Mouse (Mus musculus): ENCODE results near the gene Rflnb.

The Rflnb gene

GRCm38 (mm10) chr11:76027139-76028071 is at the start of gene Rflnb:
TSS of gene Rflnb (minus strand) at chr11:76027782.
- DNase-seq = peak; percentile 88

GRCm38 (mm10) chr11:76077341-76077740 is 49.8 kb upstream of the Rflnb start:
- DNase-seq = no peak

- no peak for DNase-seq
Observed at GRCm38 (mm10) chr11:76074296-76075093, 46.9 kb upstream of the Rflnb start.

- no peak for DNase-seq
Observed at GRCm38 (mm10) chr11:76069816-76070215, 42.2 kb upstream of the Rflnb start.

- no peak for DNase-seq
Observed at GRCm38 (mm10) chr11:76066563-76067156, 39.1 kb upstream of the Rflnb start.

- DNase-seq = no peak
Observed at GRCm38 (mm10) chr11:76065521-76066095, 38.0 kb upstream of the Rflnb start.

GRCm38 (mm10) chr11:76064411-76064810 is 36.8 kb upstream of the Rflnb start:
- DNase-seq = no peak

- DNase-seq = no peak
Observed at GRCm38 (mm10) chr11:76060906-76061305, 33.3 kb upstream of the Rflnb start.

- DNase-seq = no peak
Observed at GRCm38 (mm10) chr11:76059971-76060370, 32.4 kb upstream of the Rflnb start.

GRCm38 (mm10) chr11:76056487-76056886 is 28.9 kb upstream of the Rflnb start:
- no peak for DNase-seq

GRCm38 (mm10) chr11:76052496-76052895 is 24.9 kb upstream of the Rflnb start:
- DNase-seq = no peak

GRCm38 (mm10) chr11:76050967-76051512 is 23.5 kb upstream of the Rflnb start:
- no peak for DNase-seq

- no peak for DNase-seq
Observed at GRCm38 (mm10) chr11:76050509-76050908, 22.9 kb upstream of the Rflnb start.

- no peak for DNase-seq
Observed at GRCm38 (mm10) chr11:76045367-76045766, 17.8 kb upstream of the Rflnb start.

- DNase-seq = no peak
Observed at GRCm38 (mm10) chr11:76044468-76044867, 16.9 kb upstream of the Rflnb start.

GRCm38 (mm10) chr11:76042882-76043281 is 15.3 kb upstream of the Rflnb start:
- no peak for DNase-seq

- DNase-seq = no peak
Observed at GRCm38 (mm10) chr11:76042041-76042638, 14.6 kb upstream of the Rflnb start.

GRCm38 (mm10) chr11:76040761-76041376 is 13.3 kb upstream of the Rflnb start:
- DNase-seq = no peak

GRCm38 (mm10) chr11:76040106-76040505 is 12.5 kb upstream of the Rflnb start:
- no peak for DNase-seq

- no peak for DNase-seq
Observed at GRCm38 (mm10) chr11:76039271-76040053, 11.9 kb upstream of the Rflnb start.

Data from liver (tissue).